Mouse (Mus musculus) neural tube, embryonic 14.5 days (tissue): ENCODE results near the gene Erbb3. TPM values are rescaled to one million over a fixed set of nuclear protein-coding genes. Genes with fewer than 3 reads are reported as not detected.

Experiments used
- ATAC-seq: fragments of 200-750 bp; cut with Nextera tagmentation; 2 replicates; pipeline ENCODE4 v1.8.0; 2017; ENCODE audit warnings: low read depth, mild to moderate bottlenecking, moderate TSS enrichment, moderate library complexity
- H3K27ac ChIP-seq: fragments of 300-500 bp; sonication (generic); 2 replicates; pipeline ENCODE4 v1.5.1; 2014; ENCODE audit warnings: low read depth, mild to moderate bottlenecking, control low read depth, low read length, moderate library complexity, mixed read lengths
- H3K27me3 ChIP-seq: fragments of 300-500 bp; sonication (generic); 2 replicates; pipeline ENCODE4 v1.6.1; 2014; ENCODE audit warnings: low read length; ENCODE audit not compliant: control insufficient read depth, insufficient read depth
- H3K36me3 ChIP-seq: fragments of 300-500 bp; sonication (generic); 2 replicates; pipeline ENCODE4 v1.6.1; 2014; ENCODE audit warnings: low read length, mixed read lengths; ENCODE audit not compliant: control insufficient read depth, insufficient read depth
- H3K4me1 ChIP-seq: fragments of 300-500 bp; sonication (generic); 2 replicates; pipeline ENCODE4 v1.6.1; 2014; ENCODE audit warnings: low read length; ENCODE audit not compliant: control insufficient read depth, insufficient read depth
- H3K4me2 ChIP-seq: fragments of 300-500 bp; sonication (generic); 2 replicates; pipeline ENCODE4 v1.6.1; 2014; ENCODE audit warnings: mild to moderate bottlenecking, low read depth, low read length, control low read depth
- H3K4me3 ChIP-seq: fragments of 300-500 bp; sonication (generic); 2 replicates; pipeline ENCODE4 v1.5.1; 2014; ENCODE audit warnings: low read depth, low read length, control low read depth, mixed read lengths
- H3K9ac ChIP-seq: fragments of 300-500 bp; sonication (generic); replicated peaks from 2 replicates; pipeline ENCODE4 v1.6.1; 2014; ENCODE audit warnings: low read depth, mild to moderate bottlenecking, control low read depth, low read length, mixed read lengths
- H3K9me3 ChIP-seq: fragments of 300-500 bp; sonication (generic); 2 replicates; pipeline ENCODE4 v1.6.1; 2016; ENCODE audit warnings: low read length; ENCODE audit not compliant: control insufficient read depth
- WGBS: fragments of 180-500 bp; shearing (Covaris S2); extraction: QIAGEN DNeasy Blood & Tissue Kit; methylation state at CpG from one replicate; pipeline ENCODE4 v1.1.7; 2014; 5-methylcytosine and 5-hydroxymethylcytosine counted together
- polyA plus RNA-seq: library from polyadenylated mRNA; unstranded; fragments of >200 nt; fragmentation: Nextera tagmentation; extraction: Ambion mirVana; gene quantifications from 2 replicates; pipeline ENCODE4 v1.2.1, GENCODE M21; 2014

The Erbb3 gene
- polyA plus RNA-seq, 1 experiment from 2014 or later, result 1.4 TPM

GRCm38 (mm10) chr10:128583644-128584043, 5.8 kb downstream of the Erbb3 start:
- no peak overlapping the region for H3K4me3 ChIP-seq
- WGBS, result 26% methylated on average over 7 of the region's 7 CpGs
- ATAC-seq, result no peak

DNA sequence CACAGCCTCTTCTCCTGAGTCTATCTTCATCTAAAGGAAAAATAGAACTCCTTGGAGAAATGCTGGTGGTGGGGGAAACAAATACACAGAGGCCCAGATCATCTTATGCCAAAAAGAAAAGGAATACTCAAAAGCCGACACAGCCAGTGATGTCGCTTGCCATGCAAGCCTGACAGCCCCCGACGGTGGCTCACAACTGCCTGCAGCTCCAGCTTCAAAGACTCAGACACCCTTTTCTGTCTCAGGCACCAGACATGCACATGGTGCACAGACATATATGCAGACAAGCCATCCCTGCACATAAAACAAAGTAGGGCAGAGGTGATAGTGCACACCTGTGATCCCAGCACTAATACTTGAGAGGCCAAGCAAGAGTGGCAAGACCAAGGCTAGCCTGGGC, 9.7 kb downstream of the Erbb3 start:
- Histone ChIP-seq H3K4me3 (no peak overlapping the region), H3K9me3 (no peaks in the 10 kb centered on the region), H3K27me3 (no peaks in the 10 kb centered on the region), H3K36me3 (no peaks in the 10 kb centered on the region), H3K27ac (no peak overlapping the region), H3K4me1 (no peaks in the 10 kb centered on the region), H3K4me2 (no peak overlapping the region), H3K9ac (no peak overlapping the region)
- no peak for ATAC-seq
- 87% methylated on average over 4 of the region's 4 CpGs for WGBS

More at GRCm38 (mm10) chr10:128583644-128584043, 5.8 kb downstream of the Erbb3 start:
- H3K9me3 ChIP-seq, result no peaks in the 10 kb centered on the region
- H3K4me2 ChIP-seq, result 0 out of 2 replicates have a peak overlapping the region, but pooled peaks have one; percentile 1
- H3K9ac ChIP-seq, result no peak overlapping the region
- no peaks in the 10 kb centered on the region for H3K4me1 ChIP-seq
- peaks cover 16% of the 10 kb centered on the region for H3K27me3 ChIP-seq
- H3K27ac ChIP-seq, result no peak overlapping the region
- H3K36me3 ChIP-seq, result no peaks in the 10 kb centered on the region

- no peak overlapping the region for H3K27ac ChIP-seq
- no peak overlapping the region for H3K4me3 ChIP-seq
- H3K4me2 ChIP-seq, result no peak overlapping the region
- H3K4me1 ChIP-seq, result no peaks in the 10 kb centered on the region
- H3K27me3 ChIP-seq, result no peaks in the 10 kb centered on the region
- no peaks in the 10 kb centered on the region for H3K36me3 ChIP-seq
- WGBS, result 88% methylated on average over 3 of the region's 3 CpGs
- ATAC-seq, result no peak
- H3K9ac ChIP-seq, result no peak overlapping the region
- H3K9me3 ChIP-seq, result no peaks in the 10 kb centered on the region
Measured at GRCm38 (mm10) chr10:128579298-128579697, 10.2 kb downstream of the Erbb3 start.

- 86% methylated on average over 11 of the region's 11 CpGs for WGBS
- Histone ChIP-seq H3K36me3 (no peaks in the 10 kb centered on the region), H3K4me1 (no peaks in the 10 kb centered on the region), H3K27me3 (no peaks in the 10 kb centered on the region), H3K9ac (no peak overlapping the region), H3K9me3 (no peaks in the 10 kb centered on the region), H3K4me3 (no peak overlapping the region), H3K27ac (no peak overlapping the region), H3K4me2 (no peak overlapping the region)
- ATAC-seq, result no peak
Measured at GRCm38 (mm10) chr10:128578330-128578729, 11.1 kb downstream of the Erbb3 start.

GRCm38 (mm10) chr10:128575063-128575462, 14.4 kb downstream of the Erbb3 start:
- 93% methylated on average over 2 of the region's 2 CpGs for WGBS
- no peak for ATAC-seq

DNA sequence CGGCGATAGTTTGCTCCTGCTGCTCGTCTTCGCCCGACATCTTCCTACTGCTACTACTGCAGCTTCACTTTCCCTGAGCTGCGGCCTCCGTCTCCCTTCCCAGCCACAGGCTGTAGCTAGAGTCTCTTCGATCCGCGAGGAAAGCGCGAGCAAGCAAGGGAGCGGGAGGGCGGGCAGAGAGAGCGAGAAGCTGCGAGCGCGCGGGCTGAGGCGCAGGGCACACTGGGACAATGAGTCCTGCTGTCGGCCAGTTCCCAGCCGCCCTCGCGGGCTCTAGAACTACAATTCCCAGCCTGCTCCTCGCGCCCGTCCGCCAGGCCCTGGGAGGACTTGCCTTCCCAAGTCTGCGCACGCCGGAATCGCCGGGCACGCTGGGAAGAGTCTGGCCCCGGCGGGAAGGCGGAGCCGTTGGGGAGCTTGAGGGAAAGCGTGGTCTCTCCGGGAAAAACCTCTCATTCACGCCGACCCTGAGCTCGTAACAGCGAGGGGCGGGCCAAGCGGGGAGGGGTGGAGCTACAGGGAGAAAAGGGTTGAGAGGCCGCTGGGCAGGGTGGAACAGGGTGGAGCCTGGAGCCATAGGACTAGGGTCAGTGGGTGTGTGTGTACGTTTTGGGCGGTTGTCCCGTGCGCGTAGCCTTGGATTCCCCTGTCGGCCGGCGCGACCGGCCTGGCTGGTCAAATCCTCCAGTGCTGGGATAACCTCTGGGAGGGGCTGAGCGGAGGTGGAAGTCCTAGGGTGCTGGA, 23.5 kb downstream of the Erbb3 start, which contains the start of gene Pa2g4:
Pa2g4 (minus strand) TSS at position 200 of the 744 bp plus-strand sequence.
- peak; percentile 99 for ATAC-seq
- WGBS, result under 1% methylated on average over 58 of the region's 58 CpGs
- H3K4me3 ChIP-seq, result peak within 1 kb of the TSS; percentile 76

More at GRCm38 (mm10) chr10:128575063-128575462, 14.4 kb downstream of the Erbb3 start:
- no peaks in the 10 kb centered on the region for H3K36me3 ChIP-seq
- no peaks in the 10 kb centered on the region for H3K27me3 ChIP-seq
- no peak overlapping the region for H3K4me2 ChIP-seq
- no peak overlapping the region for H3K9ac ChIP-seq
- H3K4me3 ChIP-seq, result no peak overlapping the region
- H3K9me3 ChIP-seq, result no peaks in the 10 kb centered on the region
- no peaks in the 10 kb centered on the region for H3K4me1 ChIP-seq
- H3K27ac ChIP-seq, result no peak overlapping the region

DNA sequence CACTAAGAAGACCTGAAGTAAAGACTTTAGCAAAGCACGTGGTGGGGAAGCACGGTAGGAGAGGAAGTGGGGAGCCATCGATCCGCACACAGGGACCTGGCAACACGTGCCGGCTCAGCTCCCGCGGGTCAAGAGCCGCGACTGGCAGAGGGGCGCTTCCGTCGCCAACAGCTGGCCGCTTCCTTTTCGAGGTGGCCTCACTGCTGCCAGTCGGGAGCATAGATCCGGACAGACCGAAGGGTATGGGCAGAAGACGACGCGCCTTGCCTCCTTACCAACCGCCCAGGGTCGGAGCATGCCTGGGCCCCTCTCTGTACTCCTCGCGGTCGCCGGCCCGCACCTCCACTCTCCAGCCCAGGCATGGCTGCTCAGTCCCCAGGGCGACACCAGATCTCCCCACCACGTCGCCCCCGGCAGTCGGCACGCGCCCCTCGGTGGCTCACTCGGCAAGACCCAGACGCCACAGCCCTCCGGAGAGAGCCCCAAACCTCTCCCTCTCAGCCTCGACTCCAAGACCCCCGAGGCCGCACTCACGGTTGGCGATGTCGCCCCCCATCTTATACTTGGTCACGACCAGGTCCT, 24.2 kb downstream of the Erbb3 start:
- WGBS, result under 1% methylated on average over 46 of the region's 46 CpGs
- peak overlapping the region; percentile 78 for H3K27ac ChIP-seq
- H3K36me3 ChIP-seq, result peaks cover 18% of the 10 kb centered on the region
- peak overlapping the region; percentile 84 for H3K9ac ChIP-seq
- no peaks in the 10 kb centered on the region for H3K9me3 ChIP-seq
- peak overlapping the region; percentile 76 for H3K4me3 ChIP-seq
- peaks cover 9% of the 10 kb centered on the region for H3K4me1 ChIP-seq
- peak overlapping the region; percentile 82 for H3K4me2 ChIP-seq
- H3K27me3 ChIP-seq, result no peaks in the 10 kb centered on the region
- ATAC-seq, result peak; percentile 58

More for the DNA sequence above, 23.5 kb downstream of the Erbb3 start, which contains the start of gene Pa2g4:
- Histone ChIP-seq H3K9ac (peak within 1 kb of the TSS; percentile 84), H3K9me3 (no peaks in the 10 kb centered on the region), H3K4me1 (peaks cover 9% of the 10 kb centered on the region), H3K27ac (peak within 1 kb of the TSS; percentile 84), H3K4me2 (peak within 1 kb of the TSS; percentile 82), H3K36me3 (peaks cover 11% of the 10 kb centered on the region), H3K27me3 (no peaks in the 10 kb centered on the region)

- H3K36me3 ChIP-seq, result peaks cover 30% of the 10 kb centered on the region
- WGBS, result 90% methylated on average over 6 of the region's 6 CpGs
- peaks cover 9% of the 10 kb centered on the region for H3K4me1 ChIP-seq
- H3K27me3 ChIP-seq, result no peaks in the 10 kb centered on the region
- H3K4me2 ChIP-seq, result no peak overlapping the region
- no peak for ATAC-seq
- H3K4me3 ChIP-seq, result no peak overlapping the region
- no peak overlapping the region for H3K27ac ChIP-seq
- H3K9me3 ChIP-seq, result no peaks in the 10 kb centered on the region
- no peak overlapping the region for H3K9ac ChIP-seq
Measured at GRCm38 (mm10) chr10:128563544-128563943, 25.9 kb downstream of the Erbb3 start.

- Histone ChIP-seq H3K4me1 (no peaks in the 10 kb centered on the region), H3K27ac (no peak overlapping the region), H3K9ac (no peak overlapping the region), H3K4me2 (no peak overlapping the region), H3K9me3 (no peaks in the 10 kb centered on the region), H3K27me3 (no peaks in the 10 kb centered on the region), H3K4me3 (no peak overlapping the region), H3K36me3 (peaks cover 38% of the 10 kb centered on the region)
- 91% methylated on average over 6 of the region's 6 CpGs for WGBS
- no peak for ATAC-seq
Measured at GRCm38 (mm10) chr10:128556963-128557362, 32.5 kb downstream of the Erbb3 start.
